Mouse (Mus musculus): ENCODE measurements around the gene Gdnf.

- TF ChIP-seq EP300 (IDR thresholded peaks at IDR 0.05; ENCODE audit: insufficient read depth, low read depth, low read length) (peak; percentile 72; the same call in 1 of the 2 replicates), POLR2A (IDR thresholded peaks at IDR 0.05; ENCODE audit: insufficient read depth, low read depth, low read length) (no peak)
These were observed 29.1 kb upstream of the Gdnf start for GRCm38 (mm10) chr15:7781517-7781916.

All from heart, adult 2 months (tissue).